Mouse (Mus musculus): ENCODE data around the gene Gm4952.
"Not testable (repeated sequence)": the region's sequence is repeated elsewhere in the genome, so short reads cannot be mapped to it uniquely, and the experiment has no call there.

Gene Gm4952

DNA sequence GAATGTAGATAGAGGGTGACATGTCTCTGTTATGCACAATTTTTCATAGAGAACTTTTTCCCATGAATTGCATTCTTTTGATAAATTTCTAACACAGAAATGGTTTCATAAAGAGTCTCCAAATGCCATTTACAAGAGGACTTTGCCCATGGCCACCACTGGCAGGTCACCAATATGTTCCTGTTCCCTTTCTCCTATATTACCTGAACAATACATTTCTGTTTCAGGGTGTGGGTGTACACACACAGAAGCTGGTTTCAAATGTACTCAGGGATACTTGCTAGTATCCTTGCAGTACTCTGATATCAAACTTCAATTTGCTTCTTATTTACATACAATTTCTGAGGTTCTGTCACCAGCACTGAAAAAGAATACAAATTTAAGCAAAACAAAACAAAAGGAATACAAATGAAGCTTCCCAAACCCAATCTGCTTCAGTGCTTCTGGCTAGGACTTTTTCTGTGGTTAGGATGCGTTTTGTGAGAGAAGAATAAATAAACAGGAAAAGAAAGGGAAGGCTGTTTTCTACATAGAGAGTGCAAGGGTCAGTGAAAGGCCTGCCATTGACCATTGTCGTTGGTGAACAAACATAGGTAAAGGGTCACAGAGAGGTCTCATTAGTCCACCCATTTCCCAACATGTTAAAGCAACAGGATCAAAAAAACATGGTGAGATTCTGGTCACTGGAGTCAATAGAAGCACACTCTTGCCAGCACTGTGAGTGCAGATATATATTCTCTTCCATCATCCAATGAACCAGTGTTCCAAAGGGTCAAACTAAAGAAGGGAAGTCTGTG lies 1.1 kb downstream of the Gm4952 start:
- DNase-seq = no peak

DNA sequence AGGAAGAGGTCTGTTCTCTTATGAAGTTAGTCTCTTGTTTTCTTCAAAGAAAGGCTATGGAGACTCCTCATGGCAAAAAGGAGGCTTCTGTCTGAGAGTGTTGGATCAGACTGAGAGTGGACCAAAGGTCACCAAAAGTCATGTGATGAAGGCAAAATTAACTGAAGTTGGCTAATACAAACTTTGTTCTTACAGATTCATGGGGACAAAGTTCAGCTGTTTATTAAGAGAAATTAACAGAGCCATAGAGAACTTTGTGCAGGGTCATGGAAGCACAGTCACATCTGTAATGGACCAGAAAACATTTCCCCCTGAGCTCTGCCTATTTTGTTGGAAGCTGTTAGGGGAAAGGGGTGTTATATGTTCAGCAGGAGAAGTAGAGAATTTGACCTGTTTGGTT lies 8.6 kb downstream of the Gm4952 start:
- peak; percentile 22 for DNase-seq

DNA sequence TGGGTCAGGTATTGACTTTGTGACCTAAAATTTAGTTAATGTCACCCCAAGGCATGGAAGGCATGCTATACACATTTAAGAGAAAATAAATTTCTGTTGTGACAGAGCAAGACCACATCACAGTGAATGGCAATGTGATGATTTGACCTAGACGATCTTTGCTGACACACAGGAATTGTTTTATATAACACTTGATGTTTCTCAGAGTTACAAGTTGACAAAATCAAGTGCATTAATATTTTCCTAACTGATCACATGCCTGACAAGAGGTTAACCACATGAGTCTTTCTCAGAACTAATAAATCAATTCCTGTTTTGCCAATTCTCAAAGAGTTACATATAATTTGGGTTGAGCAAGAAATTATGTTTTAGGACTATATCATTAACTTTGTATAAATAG lies 13.9 kb downstream of the Gm4952 start:
- DNase-seq = no peak

DNA sequence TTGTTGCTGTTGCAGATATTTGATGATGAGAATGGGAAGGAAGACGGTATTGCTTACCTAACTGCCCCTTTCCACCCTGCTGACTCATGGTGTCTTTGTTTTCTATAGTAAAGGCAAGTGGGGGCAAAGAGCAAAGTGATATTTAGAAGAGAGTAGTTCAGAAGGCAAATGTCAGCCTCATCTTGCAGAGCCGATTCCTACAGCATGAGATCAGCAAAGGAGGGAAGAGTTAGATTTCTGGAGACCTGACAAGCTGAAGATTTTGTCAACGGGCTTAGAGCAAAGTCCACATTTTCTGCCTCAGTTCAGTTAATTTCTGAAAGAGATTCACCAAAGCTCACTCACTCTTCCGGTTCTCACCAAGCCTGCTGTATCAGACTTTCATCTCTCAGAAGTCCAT lies 33.4 kb downstream of the Gm4952 start, which contains the start of gene Glyat:
Gene Glyat (plus strand): TSS at position 133 of the 400 bp plus-strand sequence.
- DNase-seq = peak; percentile 31

DNA sequence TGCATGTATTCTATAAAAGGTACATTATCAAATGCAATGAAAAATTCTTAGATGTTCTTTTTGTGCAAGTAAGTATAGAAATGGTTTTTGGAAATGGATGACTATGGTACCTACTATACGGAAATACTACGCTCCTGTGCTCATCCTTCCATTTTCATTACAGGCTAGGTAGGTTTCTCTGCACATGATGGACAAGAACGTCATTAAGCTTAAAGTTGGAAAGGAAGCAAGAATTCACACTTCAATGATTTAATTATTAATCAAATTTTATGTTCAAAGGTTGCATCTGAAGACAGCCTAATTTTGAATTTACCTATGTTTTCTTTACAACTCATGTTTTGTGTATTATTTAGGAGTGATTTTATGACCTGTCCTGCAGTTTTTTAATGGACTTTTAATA lies 34.5 kb downstream of the Gm4952 start:
- DNase-seq = no peak

DNA sequence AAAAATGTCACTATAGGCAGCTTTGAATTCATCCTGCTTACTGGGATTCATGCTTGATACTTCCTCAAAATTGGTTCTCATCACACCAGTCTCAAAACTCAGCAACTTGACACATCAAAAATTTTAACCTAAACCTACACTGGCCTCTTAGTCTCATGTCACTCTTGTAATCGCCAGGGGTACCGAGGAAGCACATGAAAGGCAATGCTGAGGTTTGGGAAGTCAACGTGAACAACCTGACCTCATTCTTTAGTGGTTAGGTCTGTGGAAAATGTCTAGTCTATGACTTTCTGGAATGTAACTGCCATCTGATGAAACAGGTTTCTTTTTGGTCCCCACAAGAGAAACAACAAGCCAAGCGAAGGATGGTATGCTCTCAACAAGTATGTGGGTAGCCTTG lies 35.2 kb downstream of the Gm4952 start:
- no peak for DNase-seq

DNA sequence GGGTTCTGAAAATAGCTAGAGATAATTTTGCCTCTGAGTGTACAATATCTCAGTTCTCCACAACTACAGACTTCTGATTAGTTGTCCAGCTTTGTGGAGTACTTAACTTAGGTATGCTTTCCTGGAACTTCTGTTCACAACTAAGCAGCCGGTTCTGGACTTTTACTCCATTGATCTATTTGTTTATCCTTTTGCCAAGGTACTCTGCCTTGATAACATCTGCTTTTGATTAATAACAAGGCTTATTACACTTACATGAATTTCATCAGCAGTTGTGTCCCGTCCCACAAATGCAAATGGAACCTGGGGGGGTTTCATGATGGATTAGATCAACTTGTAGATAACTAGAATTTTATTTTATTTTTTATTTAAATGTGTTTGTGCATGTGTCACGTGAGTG lies 37.1 kb downstream of the Gm4952 start:
- DNase-seq = no peak

DNA sequence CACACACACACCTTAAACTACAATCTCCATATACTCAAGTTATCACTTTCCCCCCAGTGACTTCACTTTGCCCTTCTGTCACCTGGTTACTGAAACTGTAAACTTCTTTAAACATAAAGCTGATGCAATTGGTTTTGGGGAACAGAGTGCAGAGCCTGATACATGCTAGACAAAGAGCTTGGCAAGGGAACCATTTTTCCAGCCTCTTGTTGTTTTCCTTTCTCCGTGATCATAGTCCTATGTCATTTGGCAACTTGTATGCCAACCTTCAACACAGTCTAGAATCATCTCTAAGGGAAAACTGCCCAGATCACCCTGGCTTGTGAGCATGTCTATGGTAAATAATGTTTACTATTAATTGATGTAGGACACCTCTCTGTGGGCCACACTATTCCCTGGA lies 38.3 kb downstream of the Gm4952 start:
- DNase-seq = no peak

DNA sequence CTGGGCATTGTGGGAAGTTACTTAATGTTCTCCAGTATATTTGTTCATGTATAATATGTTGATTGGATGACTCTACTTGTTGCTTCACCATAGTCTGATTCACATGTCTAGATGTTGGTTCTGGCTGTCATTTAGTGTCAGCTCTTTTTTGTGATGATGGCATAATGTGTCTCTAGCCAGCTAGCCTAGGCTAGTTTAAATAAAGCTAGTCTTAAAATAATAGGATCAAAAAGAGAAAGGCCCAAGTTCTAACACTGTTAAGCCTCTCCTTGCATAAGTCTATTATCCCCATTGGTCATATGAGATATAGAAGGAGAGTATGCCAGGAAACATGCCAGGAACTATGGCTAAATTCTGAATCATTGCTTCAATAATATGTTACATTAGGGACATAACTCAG lies 49.7 kb downstream of the Gm4952 start:
- DNase-seq = no peak

DNA sequence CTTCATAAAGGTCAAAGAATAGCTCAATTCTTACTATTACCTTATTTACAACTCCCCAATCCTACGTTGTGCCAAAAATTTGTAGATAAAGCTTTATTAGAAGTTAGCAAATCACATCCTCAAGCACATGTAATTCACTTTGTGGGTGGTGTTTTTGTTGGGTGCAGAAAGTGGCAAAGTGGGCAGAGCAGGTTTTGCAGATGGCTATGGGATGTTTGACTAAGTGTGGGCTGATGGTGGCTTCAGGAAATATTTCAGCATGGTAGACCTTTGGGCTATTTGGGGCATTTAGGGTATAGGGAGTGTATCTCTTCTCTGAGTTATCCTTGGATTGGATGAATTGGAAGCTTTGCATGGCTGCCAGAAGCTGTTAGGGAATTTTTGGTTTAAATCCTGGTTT lies 66.4 kb downstream of the Gm4952 start:
- no peak for DNase-seq

DNA sequence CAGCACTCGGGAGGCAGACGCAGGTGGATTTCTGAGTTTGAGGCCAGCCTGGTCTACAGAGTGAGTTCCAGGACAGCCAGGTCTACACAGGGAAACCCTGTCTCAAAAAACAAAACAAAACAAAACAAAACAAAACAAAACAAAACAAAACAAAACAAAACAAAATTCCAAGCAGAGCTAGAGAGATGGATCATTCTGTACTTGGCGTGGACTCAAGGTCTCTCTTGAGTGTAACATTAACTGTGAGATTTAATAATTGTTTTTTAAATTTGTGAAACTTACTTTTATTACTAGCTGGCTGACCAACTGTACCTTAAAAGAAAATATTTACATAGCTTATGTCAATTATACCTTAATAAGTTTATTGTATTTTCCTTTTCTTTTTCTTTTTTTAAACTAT lies 68.8 kb downstream of the Gm4952 start:
- not testable (repeated sequence) for DNase-seq

DNA sequence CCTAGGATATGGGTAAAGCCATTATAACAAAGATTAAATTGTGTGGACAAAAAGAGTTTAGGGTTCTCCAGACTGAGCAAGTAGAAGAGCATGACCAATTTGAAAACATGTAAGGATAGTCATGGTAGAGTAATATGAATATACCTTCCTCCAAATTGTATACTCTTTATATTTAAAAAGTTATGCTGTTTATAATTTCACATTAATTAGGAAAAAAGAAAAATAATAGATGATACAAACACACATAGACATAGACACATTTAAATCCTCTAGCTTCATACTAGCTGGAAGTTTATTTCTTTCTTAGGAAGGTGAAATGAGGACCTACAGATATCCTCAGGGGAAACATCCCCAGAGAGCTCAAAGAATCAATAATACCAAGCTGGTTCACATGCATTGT lies 70.4 kb downstream of the Gm4952 start, which contains the start of gene Olfr1442:
Gene Olfr1442 (plus strand): TSS at position 301 of the 400 bp plus-strand sequence.
- DNase-seq = no peak

DNA sequence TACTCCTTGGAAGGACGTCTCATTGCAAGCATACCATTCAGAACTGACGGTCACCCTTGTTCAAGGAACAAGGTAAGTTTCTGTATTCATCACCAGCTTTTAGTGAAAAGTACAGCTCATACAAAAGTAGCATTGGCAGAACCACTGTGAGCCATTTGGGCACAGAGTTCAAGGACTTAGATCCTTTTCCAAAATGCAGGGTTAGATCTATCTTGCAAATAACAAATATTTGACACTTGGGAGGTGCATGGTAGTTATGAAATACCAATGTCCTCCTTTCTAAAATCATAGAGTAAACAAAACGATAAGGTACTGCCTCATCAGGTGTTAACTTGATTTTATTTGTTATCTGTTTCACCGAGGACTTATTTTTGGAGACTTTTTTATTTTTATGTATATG lies 71.3 kb downstream of the Gm4952 start:
- no peak for DNase-seq

DNA sequence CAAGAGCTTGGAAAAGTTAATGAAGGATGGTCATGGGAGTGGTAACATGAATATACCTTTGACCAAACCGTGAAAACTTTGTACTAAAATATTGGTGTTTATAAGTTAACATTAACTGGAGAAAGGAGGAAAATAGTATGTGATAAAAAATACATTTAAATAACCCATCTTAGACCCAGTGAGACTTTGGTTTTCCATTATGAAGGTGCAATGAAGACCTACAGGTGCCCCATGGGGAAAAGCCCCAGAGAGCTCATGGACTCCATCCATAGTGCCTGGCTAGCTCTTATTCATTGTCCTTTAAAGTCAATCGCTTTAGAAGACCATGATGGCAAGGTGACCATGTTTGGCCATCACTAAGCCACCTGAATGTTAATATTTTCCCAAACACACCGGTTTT lies 78.0 kb downstream of the Gm4952 start, which contains the start of gene Olfr1443:
Gene Olfr1443 (plus strand): TSS at position 301 of the 400 bp plus-strand sequence.
- DNase-seq = no peak

Measured in kidney, adult 18-20 months (tissue).